Mouse (Mus musculus): ENCODE results near the gene Ercc1. TPM values are rescaled to one million over a fixed set of nuclear protein-coding genes. Genes with fewer than 3 reads are reported as not detected.
A peak's percentile ranks its signal among the peaks of the same experiment; 100 is the strongest.

Gene Ercc1
- total RNA-seq (2021) = 10 to 100 TPM; 38.6 to 45.2 TPM
- long read RNA-seq, experiment 1, transcript Ercc1-201 (10 exons, 1,375 nt) = major isoform, 20 of 23 reads
- long read RNA-seq, experiment 1, partial matches to known transcripts = 2 of 23 reads
- long read RNA-seq, experiment 1, other reads (novel, unspliced or antisense) = 0 of 23 reads
- long read RNA-seq, experiment 2, transcript Ercc1-201 (10 exons, 1,375 nt) = major isoform, 11 of 26 reads
- long read RNA-seq, experiment 2, partial matches to known transcripts = 10 of 26 reads
- long read RNA-seq, experiment 2, other reads (novel, unspliced or antisense) = 4 of 26 reads

DNA sequence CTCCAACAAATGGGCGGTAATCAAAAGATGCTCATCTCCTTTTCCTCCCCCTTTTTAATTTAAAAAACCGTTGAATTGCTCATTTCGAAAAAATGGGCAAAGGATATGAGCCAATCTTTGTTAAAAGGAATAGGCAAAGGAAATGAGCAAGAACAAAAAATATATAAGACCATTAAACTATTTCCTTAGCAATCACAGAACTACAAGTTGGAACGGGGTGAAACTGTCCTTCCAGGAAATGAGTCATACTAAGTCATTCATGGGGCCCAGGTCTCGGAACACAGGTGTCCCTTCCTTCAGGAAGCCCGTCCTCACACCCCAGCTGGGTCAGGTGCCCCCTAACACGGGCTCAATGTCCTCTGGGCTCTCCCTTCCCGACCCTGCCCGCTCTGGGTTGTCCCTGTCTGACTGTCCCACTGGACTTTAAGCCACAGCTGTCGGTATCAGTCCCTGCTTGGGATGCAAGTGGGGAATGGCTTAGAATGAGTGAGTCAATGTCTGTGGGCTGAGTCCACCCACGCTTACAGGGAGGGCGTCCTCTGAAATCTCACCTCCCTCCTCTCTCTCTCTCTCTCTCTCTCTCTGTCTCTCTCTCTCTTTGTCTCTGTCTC, at the start of gene Ercc1:
Gene Ercc1, plus strand, starts transcription at position 542 of the 611 bp plus-strand sequence.
- DNase-seq (ENCODE audit: low spot score in 2 of 2) = no peak

DNA sequence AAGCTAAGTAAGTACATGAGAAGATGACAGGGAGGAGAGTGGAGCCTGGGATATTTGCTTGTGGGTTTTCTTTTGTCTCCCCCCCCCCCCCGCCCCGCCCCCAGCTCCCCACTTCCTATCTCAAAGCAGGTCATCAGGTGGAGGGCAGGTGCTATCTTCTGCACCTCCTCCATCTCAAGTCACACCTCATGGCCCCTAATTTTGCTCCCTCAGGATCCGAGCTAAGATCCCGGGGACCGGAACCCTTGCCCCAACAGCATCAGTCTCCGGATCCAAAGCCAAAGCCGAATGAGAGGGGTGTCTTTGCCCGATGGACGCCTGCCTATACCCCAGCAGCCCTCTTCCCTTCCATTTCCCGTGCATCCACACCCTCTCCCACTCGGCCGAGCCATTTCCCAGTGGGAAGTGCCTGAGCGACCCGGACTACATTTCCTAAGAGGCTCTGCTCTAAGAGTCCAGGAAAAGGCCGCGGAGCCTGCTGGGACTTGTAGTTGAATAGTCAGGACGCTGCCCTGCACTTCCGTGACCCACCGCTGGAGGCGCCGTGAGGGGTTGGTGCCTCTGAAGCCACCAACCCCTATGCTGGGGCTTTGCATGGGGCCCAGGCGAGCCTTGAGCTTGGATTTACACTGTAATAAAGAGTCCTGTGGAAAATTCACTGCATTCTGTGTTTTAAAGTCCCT, 48.9 kb upstream of the Ercc1 start:
- peak; percentile 96 for DNase-seq (ENCODE audit: low spot score in 2 of 2)

DNA sequence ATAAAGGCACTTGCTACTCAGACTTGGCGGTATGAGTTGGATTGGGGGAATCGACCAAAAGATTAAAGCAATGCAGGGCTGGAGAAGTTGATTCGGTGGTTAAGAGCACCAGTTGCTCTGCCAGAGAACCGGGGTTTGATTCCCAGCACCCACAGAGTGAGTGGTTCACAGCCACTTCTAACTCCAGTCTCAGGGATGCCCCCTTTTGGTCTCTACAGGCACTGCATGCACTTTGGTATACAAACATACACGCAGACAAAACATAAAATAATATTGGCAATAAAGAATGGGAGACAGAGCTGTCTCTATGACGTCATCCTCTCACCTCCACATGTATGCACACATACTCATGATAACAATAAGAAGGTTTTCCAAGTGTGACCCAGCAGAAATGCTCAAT, 47.5 kb upstream of the Ercc1 start:
- no peak for DNase-seq (ENCODE audit: low spot score in 2 of 2)

DNA sequence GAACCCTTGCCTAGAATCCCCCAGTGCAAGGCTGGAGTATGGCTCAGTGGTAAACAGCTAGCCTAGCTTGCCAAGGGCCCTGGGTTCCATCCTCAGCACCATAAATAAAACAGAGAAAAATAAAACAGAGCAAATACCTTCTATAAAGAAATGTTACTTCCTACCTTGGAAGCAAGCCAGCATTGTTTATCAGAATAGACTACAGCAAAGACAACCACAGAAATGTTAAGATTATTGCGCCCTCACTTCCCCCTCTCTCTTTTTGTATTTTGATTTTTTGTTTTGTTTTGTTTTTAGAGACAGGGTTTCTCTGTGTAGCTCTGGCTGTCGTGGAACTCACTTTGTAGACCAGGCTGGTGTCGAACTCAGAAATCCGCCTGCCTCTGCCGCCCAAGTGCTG, 46.8 kb upstream of the Ercc1 start:
- DNase-seq (ENCODE audit: low spot score in 2 of 2) = no peak

DNA sequence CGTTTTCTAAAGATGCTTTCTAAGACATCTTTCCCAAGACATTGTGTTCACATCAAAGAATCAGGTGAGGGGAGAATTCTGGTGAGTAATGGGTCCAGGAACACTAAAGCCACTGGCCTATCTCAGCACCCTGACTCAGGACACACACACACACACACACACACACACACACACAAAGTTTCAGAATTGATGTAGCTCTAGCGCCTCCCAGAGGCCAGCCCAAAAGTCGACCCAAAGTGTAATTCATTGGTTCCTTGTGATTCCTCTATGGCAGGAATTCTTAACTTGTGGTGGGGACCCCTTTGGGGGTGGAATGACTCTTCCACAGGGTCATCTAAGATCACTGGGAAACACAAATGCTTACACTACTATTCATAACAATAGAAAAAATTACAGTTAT, 45.4 kb upstream of the Ercc1 start:
- no peak for DNase-seq (ENCODE audit: low spot score in 2 of 2)

DNA sequence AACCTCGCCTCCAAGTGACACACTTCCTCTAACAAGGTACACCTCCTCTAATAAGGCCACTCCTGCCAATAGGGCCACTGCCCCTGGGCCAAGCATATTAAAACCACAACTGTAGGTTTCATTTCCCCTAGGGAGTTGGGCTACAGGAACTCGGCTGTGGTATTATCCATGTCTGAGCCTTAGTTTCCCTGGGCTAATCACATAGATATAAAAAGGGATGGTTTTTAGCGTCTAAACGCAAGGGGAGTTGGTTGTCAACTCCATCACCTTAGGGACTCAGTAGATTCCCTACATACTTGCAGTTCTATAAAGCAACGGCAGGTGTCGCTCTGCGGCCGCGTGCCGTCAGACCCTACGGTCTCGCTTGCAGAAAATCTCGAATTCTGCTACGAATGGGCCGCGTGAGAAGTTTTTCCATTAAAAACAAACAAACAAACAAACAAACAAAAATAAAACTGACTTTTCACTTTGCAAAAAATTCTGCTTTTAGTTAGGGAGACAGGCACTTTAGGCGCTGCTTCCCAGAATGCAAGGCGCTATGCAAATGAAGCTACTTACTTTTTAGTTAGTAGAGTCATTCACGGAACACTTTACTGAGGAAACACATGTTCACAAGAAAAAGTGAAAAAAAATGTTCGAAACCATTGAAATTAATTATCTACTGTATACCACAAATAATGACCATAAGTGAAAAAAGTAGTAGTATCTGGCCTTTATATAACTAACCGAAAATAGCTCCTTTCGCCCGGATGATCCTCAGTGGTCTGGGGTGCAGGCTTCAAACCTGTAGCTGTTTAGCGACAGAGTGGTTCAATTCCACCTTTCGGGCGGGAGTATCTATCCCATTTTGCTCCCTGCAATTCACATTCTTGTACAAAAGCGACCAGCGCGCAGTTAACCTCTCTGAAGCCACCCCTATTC, 43.8 kb upstream of the Ercc1 start:
- peak in 1 of 2 experiments; percentile 54 for DNase-seq (ENCODE audit: low spot score in 2 of 2)

DNA sequence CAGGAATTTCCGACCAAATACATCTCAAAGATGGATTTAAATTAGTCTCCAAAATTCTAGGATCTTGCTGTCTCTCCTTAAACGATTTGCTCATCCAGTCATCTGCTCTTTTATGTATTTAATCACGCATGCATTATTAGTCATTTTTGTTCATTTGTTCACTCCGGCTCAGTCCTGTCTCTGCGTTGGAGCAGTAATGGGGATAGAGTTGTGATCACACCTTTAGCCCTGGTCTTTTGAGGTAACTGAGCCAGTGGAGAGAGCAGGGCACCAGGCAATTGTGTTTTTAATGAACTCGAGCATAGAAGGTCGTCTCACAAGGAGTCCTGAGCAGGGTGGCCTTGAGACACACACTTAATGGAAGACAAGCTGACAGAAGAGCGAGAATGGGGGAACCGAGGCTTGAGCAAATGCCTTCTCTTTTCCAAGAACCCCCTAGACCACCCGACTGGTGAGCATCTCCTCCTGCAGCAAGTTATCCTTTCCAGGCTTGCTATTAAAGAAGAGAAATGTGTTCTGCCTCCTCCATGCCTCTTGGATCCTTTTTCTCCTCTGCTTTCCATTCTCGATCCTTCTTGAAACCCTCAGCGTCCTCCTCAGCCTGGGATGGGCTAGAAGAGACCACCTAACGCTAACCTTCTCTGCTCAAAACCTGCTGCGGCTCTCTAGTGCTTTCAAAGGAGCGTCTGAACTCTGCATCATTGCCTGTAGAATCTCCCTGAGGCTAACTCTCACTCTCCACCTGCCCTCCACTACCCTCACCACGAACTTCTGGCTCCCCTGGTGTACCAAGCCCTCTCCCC, 42.9 kb upstream of the Ercc1 start:
- no peak for DNase-seq (ENCODE audit: low spot score in 2 of 2)

DNA sequence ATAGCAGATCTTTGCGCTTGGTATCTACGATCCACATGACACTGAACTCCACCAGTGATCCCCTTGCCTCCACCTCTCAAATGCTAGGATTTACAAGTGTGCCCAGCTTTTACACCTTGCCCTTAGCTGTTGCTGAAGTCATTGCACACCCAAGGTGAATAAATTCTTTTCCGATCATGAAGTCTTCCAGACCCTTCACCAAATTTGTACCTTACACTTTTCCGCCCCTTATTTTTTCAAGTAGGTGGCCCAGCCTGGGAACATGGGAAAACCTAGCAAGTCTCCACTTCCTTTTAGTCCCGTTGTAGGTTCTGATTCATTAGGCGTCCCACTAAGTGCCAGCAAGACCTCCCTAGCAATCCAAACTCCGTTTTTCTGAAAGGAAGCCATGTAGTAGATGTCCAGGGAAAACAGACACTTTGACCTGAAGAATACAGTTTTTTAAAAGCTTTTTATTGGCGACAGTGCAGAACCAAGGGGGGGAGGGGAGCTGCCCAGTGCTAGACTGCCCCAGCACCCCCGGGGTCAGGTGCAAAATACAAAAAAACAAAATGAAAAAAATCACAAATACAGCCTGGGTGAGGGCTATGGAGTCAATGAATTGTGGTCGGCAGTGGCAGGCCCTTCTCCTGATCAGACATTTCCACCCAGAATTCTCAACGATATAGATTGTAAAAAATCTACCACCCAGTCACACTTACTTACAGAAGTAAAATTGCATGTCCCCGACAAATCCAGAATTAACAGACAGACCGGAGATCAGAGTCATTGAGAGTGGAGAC, 42.1 kb upstream of the Ercc1 start:
- no peak for DNase-seq (ENCODE audit: low spot score in 2 of 2)

DNA sequence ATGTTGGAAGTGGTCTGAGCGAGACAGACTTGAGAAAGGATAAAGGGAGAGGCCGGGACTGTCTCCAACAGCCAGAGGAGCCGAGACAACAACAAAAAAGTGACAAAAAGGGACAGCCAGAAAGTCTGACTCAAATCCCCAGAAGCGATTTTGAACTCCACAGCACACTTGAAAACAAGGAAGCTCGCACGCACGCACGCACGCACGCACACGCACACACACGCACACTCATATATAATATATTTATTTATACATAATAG, 41.6 kb upstream of the Ercc1 start:
- DNase-seq (ENCODE audit: low spot score in 2 of 2) = no peak

DNA sequence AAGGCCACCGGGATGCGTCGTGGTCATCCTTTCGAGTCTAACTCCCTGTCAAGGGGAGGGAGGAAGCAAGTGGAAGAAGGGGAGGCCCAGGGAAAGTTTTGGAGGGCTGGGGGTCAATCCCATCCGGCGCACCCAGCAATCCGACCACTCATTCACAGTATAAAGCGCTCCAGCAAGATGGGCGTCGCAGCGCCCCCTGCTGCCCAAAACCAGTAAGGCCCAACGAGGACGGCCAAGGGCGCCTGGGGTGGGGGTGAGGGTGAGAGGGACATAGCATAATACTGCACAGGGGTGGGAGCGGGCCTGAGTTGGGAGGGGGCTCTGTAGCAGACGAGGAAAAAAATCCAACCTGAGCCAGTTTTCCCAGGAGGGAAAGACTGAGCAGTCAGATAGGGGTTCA, 40.8 kb upstream of the Ercc1 start:
- peak; percentile 68 to 74 for DNase-seq (ENCODE audit: low spot score in 2 of 2)

DNA sequence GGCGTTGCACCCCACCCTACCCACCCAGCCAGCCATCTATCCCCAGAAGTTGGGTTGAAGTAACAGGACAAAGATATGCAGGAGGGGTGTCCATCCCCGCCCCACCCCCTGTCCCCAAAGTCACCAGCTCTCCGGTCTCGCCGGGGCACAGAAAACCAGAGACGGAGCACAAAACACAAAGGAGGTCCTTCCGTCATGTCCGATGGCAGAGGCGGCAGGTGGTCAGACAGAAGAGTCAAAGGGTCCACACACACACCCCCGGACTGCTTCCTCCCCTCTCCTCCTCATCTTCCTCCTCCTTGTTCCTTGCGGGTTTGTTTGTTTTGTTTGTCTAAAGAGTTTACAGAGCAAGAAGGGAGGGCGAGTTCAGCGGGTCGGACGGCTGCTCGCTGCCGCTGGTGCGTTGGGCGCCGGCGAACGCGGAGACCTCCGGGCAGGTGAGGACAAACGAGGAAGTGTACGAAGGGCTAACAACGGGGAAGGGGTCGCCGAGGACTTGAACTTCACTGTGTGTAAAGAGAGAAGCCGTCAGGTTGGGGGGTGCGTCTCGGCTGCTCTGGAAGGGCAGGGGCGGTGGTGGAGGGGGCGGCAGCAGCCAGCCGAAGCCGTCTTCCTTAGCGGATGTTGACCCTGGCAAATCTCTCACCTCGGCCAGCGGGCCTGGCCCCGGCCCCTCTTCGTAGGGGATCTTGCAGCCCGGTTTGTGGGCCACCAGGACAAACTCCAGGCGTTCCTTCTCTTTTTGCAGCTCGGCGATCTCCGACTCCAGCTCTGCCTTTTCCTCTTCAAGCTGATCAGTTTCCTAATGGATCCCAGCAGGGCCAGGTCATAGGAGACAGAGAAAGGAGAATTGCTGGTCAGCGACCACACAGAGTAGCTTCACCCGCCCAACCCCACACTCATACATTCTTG, 39.8 kb upstream of the Ercc1 start:
- DNase-seq (ENCODE audit: low spot score in 2 of 2) = no peak

DNA sequence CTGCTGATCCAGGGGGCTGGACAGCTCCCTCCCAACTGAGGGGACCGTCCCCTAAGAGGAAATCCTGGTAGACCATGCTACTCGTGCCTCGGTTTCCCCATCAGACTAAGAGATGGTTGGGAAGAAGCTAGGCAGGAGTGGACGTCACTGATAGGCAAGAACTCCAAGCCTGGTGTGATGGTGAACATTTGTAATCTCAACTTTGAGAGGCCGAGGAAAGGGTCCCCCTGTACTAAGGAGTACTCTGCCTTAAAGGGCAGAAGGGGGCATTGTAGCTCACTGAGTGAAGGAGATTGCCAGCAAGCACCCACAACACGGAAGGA, 39.2 kb upstream of the Ercc1 start:
- no peak for DNase-seq (ENCODE audit: low spot score in 2 of 2)

DNA sequence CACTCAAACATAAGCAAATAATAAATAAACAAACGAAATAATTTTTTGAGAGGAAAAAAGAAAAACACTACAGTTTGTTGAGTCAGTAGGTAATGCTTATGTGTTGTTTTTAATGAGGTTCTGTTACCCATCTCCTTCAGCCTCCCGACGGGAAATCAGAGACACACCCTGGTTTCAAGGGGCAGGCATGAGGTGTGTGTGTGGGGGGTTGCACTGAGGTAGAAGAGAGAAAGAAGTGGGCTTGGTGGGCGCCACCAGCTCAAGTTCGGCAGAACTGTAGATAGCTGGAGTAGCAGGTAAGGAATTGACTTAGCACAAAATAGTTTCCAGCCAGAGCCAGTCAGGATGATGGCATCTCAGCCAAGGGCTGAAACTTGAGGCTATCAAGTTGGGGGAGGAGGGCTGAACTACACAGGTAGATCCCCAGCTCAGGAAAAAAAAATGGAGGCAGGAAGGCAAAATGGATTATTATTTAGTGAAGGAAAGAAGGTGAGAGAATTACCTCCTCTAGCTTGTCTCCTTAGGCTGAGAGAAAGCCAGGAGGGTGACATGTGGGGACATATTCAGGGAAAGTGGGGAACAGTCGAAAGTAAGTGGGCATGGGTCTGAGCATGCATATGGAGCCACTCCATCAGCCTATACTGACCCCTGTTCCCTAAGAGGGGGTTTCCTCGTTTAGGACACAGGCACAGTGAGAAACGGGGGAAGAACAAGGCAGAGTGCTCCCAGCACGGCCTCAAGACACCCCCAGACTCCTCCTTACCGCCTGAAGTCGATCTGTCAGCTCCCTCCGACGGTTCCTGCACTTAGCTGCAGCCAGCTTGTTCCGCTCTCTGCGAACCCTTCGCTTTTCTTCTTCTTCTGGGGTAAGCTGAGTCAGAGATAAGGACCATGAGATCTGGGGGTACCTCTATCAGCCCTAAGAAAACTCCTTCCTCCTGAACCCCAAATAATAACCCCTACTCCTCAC, 38.5 kb upstream of the Ercc1 start:
- DNase-seq (ENCODE audit: low spot score in 2 of 2) = no peak

DNA sequence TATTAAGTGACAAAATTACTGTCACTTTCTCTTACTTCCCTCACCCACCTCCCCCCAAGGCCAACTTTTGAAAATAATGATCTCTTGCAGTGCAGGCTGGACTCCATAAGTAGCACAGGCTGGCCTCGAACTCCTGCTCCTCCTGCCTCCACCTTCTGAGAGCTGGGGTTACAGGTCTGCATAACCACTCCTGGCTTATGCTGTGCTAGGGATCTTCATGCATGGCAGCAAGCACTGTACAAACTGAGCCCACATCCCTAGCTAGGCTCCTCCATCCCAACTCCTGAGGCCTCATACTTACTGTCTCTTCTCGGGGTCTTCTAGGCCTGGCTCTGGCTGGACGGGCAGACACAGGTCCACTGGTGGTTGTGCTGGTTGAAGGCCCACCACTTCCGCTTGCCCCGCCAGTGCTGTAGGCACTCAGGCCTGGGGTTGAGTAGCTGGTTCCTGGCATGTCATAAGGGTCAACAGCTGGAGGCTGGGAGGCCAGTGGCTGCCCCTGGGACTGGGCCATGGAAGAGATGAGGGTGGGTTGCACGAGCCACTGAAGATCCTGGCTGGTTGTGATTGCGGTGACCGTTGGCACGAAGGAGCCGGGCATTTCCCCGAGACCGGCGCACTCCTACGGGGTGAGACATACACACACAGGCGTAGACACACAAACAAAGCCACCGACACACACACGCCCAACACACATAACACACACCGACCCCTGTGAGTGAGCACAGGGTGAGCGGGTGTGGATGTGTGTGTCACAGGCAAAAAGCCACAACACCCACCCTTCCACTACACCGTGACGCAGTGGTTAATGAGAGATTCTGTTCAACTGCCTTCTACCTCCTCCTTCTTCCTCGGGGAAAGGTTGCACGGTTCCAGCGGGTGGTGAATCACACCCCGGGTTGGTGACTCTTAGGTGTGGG, 37.5 kb upstream of the Ercc1 start:
- DNase-seq (ENCODE audit: low spot score in 2 of 2) = no peak

DNA sequence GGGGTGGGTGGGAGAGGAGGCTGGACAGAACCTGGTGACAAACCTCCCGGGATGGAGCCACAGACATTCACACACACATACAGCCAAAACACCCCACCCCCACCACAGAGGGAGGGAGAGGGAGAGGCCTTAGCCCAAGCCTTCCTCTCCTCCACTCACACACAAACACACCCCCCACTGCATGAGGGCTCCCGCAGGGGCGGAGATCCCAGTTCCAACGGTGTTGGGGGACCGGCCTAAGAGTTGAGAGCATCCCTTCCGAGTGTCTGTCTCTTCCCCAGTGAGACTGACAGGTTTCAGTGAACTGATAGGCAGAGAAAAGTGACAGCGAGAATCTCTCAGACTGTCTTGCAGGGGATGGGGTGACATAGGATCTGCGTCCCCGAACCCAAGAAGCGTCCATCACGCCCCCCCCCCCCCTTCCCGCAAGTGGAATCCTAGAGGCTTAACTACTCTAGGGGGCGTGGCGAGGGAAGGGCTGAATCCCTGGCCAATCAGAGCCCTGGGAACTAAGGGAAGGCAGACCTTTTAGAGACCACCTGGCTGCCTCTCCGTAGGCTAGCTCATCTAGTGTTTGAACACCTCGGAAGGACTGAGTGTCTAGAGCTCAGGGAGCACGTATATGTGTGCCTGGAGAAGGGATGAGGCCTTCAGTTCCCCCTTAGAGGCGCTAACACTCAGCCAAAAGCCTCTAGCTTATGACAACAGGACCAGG, 36.7 kb upstream of the Ercc1 start:
- no peak for DNase-seq (ENCODE audit: low spot score in 2 of 2)

Measured in adrenal gland, postnatal 4 days (tissue).